Mouse (Mus musculus) skeletal muscle tissue, adult 2 months (tissue): ENCODE measurements around the gene Usp10.

Experiments used
- DNase-seq: peaks from one replicate; pipeline ENCODE4 v3.0.0-alpha.2; 2012; ENCODE audit warnings: low read depth, low spot score

Gene Usp10

DNA sequence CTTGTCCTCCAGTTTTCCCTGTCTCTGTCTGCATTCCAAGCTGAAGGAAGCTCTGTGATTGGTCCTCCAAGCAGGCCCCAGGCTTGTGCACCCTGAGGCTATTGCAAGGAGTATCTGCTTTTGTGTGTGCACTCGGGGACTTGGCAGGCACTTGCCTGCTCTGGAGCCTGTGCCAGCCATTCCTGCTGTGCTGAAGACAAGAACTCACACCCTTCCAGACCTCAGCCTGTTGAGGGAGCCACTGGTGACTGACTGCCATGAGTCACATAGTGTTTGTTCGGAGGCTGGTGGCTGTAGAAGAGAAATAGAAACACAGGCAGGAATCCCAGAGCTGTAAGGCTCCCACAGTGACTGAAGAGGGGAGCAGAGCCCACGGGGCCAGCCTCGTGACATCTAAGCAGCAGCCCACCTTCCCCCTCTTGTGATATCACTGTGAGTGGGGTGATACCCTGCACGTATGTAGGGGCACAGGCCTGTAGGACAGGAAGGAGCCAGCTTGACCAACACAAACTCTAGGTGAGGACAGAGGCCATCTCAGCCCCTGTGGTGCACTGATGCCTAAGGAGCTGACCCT is 50.5 kb downstream of the Usp10 start:
- DNase-seq, result peak; percentile 42

DNA sequence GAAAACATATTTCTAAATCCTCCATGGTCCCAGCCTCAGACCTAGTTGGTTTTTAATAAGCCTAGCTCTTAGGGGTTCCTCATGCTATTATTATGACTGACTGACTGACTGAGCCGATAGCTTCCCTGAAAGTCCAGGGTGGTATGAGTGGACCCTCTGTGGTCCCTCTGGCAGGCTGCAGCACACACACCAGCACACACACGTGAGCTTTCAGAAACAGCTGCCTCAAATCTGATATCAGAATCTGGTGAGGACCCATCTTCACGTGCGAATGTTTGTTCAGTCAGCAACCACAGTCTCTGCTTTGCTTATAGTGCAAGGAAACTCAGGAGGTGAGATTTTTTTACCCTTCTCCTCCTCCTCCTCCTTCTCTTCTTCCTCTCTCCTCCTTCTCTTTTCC is 54.7 kb downstream of the Usp10 start:
- DNase-seq, result no peak

GRCm38 (mm10) chr8:119967435-119967834 is 57.3 kb downstream of the Usp10 start:
- DNase-seq, result no peak

- no peak for DNase-seq
Observed at GRCm38 (mm10) chr8:119970169-119970568, 60.0 kb downstream of the Usp10 start.

DNA sequence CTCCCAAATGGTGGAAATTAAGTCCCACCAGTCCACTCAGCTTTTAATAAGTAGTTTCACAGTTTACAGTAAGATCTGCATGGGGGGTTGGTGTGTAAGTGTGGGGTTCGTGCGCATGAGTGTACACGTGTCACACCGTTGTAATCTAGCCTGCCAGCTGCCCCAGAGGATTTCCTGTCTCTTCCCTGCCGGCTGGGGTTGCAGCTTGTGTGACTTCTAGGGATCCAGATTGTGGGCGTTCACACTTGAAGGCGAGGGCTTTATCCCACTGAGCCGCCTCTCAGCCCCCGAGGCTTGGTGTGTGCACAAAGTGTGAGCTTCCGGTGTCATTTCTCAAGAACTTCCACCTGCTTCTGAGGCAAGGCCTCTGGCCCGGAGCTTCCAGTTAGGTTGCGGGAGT is 62.4 kb downstream of the Usp10 start:
- no peak for DNase-seq

DNA sequence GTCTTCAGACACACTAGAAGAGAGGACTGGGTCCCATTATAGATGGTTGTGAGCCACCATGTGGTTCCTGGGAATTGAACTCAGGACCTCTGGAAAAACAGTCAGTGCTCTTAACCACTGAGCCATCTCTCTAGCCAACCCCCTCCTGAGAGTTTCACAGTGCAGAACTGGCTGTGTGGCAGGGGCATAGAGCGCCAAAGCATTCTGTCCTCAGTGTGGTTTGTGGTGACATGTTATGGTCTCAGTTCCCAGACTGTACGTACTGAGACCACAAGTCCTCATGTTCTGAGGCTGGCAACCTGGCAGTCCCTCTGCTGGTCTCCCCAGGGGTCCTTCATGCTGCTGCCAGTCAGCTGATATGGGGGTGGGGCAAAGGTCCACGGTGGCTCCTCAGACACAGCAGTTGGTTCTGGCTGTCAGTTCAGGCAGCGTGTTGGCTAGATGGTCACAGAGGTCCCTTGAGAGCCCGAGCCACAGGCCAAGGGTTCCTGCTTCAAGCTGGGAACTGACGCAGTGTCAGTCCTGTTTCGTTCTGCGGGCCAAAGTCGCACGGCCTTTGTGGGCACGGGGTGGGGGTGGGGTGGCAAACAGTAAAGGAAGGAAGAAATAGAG is 68.7 kb downstream of the Usp10 start:
- DNase-seq, result no peak

DNA sequence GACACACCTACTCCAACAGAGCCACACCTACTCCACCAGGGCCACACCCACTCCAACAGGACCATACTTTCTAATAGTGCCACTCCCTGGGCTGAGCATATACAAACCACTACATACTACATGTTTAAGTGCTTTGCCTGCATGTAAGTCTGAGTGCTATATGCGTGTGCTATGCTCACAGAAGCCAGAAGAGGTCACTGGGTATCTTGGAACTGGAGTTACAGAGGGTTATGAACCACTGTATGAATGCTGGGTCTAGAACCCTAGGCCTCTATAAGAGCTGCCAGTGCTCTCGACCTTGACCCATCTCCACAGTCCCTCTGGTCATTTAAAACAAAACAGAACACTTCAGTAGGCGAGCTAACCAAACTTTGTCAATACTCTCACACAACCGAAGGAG is 71.1 kb downstream of the Usp10 start:
- no peak for DNase-seq

DNA sequence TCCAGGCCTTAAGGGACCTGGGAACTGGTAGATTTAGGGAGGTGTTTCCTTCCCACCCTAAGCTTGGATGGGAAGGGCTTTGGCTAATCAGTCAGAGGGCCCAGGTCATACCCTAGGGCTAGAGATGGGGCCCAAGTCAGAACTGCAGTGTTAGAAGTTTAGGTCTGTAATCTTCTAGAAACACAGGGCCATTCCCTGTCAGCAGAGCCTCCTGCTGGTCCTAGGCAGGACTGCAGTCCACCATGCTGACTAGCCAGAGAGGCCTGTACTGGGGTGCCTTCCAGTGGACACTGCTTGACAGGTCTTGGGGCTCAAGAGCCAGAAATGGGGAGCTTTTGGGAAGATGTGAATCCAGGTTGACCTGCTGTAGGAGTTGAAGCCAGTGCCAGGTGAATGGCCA is 73.9 kb downstream of the Usp10 start:
- no peak for DNase-seq

GRCm38 (mm10) chr8:119986174-119986573 is 76.0 kb downstream of the Usp10 start:
- no peak for DNase-seq

DNA sequence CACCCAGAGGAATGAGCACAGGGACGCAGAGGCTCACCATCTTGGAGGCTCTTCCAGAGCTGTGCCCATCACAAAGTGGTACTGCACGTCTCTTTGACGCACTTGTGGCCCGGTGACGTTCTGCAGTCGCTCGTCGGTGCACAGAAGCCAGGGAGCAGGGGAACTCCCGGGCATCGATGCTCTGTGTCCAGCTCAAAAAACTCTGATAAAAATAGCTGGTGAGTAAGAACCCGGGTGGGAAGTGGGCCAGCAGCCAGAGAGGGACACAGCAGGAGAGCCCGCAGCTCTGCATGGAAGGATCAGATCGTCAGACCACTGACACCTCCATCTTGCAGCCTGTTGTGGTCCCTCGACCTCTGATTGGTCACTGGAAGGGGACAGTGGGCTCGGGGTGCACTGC is 77.9 kb downstream of the Usp10 start:
- DNase-seq, result peak; percentile 51

DNA sequence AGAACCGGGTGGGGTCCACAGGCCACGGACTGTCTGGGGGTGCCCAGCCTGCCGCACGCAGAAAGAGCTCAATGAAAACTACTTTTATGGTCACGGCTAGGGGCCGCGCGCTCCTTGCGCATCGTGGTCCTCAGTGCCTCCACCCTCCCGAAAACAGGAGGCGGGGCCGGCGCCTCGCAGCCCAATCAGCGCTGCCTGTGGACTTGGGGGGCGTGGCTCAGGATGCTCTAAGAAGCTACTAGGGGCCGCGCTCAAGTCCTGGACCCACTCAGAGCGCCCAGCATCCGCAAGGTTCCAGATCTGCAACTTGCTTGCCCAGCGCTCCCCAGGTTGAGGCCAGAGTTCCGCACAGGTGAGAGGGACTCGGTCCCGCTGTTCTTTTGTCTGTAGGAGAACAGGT is 82.1 kb downstream of the Usp10 start, which contains the start of gene Crispld2:
TSS of gene Crispld2 (plus strand) at position 190 of the 400 bp plus-strand sequence.
- DNase-seq, result peak; percentile 68

DNA sequence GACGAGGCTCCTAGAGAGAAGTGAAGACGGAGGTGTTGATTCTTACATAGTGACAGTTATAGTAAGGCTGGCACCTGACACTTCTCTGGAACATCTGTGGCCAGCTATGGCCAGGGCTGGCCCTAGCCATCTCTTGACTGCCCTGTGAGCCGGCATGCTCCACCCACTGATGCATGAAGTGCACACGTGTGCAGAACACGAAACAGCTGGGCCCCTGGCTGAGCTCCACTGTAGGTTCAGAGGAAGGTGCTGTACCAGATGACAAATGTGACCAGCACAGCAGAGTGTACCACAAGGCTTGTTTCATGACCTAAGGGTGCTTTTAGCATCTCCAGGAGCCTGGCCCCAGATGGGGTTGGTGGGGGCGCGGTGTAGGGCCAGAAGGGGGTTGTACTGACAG is 84.0 kb downstream of the Usp10 start:
- no peak for DNase-seq

GRCm38 (mm10) chr8:119994556-119994955 is 84.4 kb downstream of the Usp10 start:
- DNase-seq, result no peak

DNA sequence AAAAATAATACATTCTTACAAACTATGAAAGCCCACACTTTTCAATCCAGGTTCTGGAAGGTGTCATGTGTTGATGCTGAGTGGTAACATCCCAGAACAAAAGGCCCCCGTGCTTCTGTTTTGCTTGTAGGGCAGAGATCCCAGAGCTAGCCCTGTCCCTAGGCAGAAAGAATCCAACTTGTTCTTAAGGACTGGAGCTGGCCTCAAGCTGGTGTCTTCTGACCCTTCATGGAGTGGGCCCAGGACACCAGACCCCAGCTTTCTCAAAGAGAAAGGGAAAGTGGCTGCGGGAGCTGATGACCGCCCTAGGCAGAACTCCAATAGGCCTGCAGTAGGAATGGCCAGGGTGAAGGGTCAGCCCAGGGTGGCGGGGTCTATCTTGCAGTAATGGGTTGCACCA is 87.1 kb downstream of the Usp10 start:
- no peak for DNase-seq

GRCm38 (mm10) chr8:120000461-120000860 is 90.3 kb downstream of the Usp10 start:
- peak; percentile 77 for DNase-seq

GRCm38 (mm10) chr8:120001712-120002111 is 91.6 kb downstream of the Usp10 start:
- no peak for DNase-seq

DNA sequence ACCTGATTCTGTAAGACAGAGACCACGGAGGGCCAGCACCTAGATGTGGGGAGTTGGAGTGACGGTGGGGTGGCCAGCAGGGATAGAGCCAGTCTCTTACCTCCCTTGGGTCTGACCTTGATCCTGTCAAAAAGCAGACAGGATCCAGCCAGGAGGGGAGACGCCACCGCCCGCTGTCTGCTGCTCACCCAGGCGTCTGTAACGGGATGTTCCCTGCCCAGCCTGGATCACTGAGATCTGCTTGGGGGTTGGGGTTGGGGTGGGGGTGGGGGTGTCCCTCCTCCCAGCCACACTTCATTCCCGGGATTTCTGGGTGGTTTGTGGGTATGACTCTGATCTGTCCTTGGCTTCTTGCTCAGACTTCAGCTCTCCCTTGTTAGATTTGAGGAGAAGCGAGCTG is 92.2 kb downstream of the Usp10 start:
- DNase-seq, result no peak

DNA sequence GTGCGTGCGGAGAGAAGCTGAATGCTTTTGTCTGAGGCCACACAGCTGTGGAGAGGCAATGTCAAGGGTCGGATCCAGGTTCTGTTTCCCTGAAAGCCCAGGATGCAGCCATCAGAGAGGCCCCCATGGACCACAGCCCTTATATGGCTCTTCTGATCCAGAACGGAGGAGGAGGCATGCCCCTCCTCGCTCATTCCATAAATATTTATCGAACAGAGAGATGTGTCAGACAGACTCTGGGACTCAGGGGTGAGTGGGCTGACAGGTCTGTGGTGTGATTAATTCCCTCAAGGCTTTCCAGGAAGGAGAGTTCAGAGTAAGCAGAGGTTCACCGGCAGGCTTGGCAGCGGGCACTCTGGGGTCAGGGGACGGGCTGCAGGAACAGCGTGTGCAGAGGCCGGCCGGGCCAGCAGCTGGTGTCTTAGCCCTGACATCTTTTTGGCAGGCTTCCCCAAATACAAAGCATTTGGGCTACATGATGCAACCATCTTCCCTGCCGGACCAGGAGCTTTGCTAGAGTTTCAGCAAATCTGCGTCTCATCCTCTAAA is 94.1 kb downstream of the Usp10 start:
- DNase-seq, result peak; percentile 94

GRCm38 (mm10) chr8:120004705-120005381 is 94.7 kb downstream of the Usp10 start:
- no peak for DNase-seq

DNA sequence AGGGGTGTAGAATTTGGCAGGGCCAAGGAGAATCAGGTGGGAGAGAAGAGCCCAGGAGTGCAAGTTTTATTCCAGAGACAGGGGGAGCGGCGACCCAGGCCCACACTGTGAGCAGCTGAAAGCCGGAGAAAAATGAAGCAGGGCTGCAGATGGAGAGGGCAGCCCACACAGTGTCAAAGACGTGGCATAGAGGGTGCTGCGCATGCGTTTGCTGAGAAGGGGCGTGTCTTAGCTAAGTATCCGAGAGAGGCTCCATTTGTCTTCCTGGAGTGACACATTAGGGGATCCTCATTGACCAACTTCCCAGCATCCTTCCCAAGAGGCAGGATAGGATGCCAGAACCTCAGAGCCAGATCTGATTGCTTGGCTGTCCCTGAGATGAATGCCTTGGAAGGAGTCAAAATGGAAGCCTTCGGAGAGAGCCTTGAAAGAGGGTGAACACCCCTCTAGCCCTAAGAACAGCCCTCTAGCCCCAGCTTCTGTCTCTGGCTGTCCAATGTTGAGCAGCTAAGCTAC is 96.5 kb downstream of the Usp10 start:
- no peak for DNase-seq
